Mouse (Mus musculus): ENCODE measurements around the gene Ppp2r5e. TPM values are rescaled to one million over a fixed set of nuclear protein-coding genes. Genes with fewer than 3 reads are reported as not detected.
A peak's percentile ranks its signal among the peaks of the same experiment; 100 is the strongest.
"Not testable (repeated sequence)": the region's sequence is repeated elsewhere in the genome, so short reads cannot be mapped to it uniquely, and the experiment has no call there.

The Ppp2r5e gene
- total RNA-seq, 4 experiments from 2014 or later = 28.5 to 32.0 (median 31.3) TPM

- not testable (repeated sequence) for DNase-seq (ENCODE audit: low spot score)
These were observed 103.9 kb downstream of the Ppp2r5e start for GRCm38 (mm10) chr12:75492148-75492547.

- no peak for DNase-seq (ENCODE audit: low spot score)
These were observed 108.5 kb downstream of the Ppp2r5e start for GRCm38 (mm10) chr12:75487500-75487899.

GRCm38 (mm10) chr12:75486568-75487286 is 109.3 kb downstream of the Ppp2r5e start:
- no peak for DNase-seq (ENCODE audit: low spot score)

- DNase-seq (ENCODE audit: low spot score) = no peak
These were observed 113.3 kb downstream of the Ppp2r5e start for GRCm38 (mm10) chr12:75482781-75483180.

GRCm38 (mm10) chr12:75482015-75482414 is 114.0 kb downstream of the Ppp2r5e start:
- no peak for DNase-seq (ENCODE audit: low spot score)

GRCm38 (mm10) chr12:75480031-75480430 is 116.0 kb downstream of the Ppp2r5e start:
- no peak for DNase-seq (ENCODE audit: low spot score)

GRCm38 (mm10) chr12:75479375-75479898 is 116.6 kb downstream of the Ppp2r5e start:
- no peak for DNase-seq (ENCODE audit: low spot score)

GRCm38 (mm10) chr12:75478596-75478995 is 117.4 kb downstream of the Ppp2r5e start:
- no peak for DNase-seq (ENCODE audit: low spot score)

- no peak for DNase-seq (ENCODE audit: low spot score)
These were observed 117.9 kb downstream of the Ppp2r5e start for GRCm38 (mm10) chr12:75478117-75478516.

- DNase-seq (ENCODE audit: low spot score) = no peak
These were observed 123.0 kb downstream of the Ppp2r5e start for GRCm38 (mm10) chr12:75473021-75473420.

GRCm38 (mm10) chr12:75472107-75472506 is 123.9 kb downstream of the Ppp2r5e start:
- no peak for DNase-seq (ENCODE audit: low spot score)

- no peak for DNase-seq (ENCODE audit: low spot score)
These were observed 128.2 kb downstream of the Ppp2r5e start for GRCm38 (mm10) chr12:75467814-75468213.

- no peak for DNase-seq (ENCODE audit: low spot score)
These were observed 128.9 kb downstream of the Ppp2r5e start for GRCm38 (mm10) chr12:75467127-75467526.

- no peak for DNase-seq (ENCODE audit: low spot score)
These were observed 129.8 kb downstream of the Ppp2r5e start for GRCm38 (mm10) chr12:75466206-75466605.

- peak; percentile 41 for DNase-seq (ENCODE audit: low spot score)
These were observed 131.9 kb downstream of the Ppp2r5e start for GRCm38 (mm10) chr12:75464016-75464769.

- no peak for DNase-seq (ENCODE audit: low spot score)
These were observed 135.5 kb downstream of the Ppp2r5e start for GRCm38 (mm10) chr12:75460561-75460960.

- DNase-seq (ENCODE audit: low spot score) = no peak
These were observed 136.4 kb downstream of the Ppp2r5e start for GRCm38 (mm10) chr12:75459656-75460055.

- no peak for DNase-seq (ENCODE audit: low spot score)
These were observed 142.6 kb downstream of the Ppp2r5e start for GRCm38 (mm10) chr12:75453441-75453840.

- DNase-seq (ENCODE audit: low spot score) = no peak
These were observed 143.0 kb downstream of the Ppp2r5e start for GRCm38 (mm10) chr12:75453027-75453426.

- DNase-seq (ENCODE audit: low spot score) = no peak
These were observed 145.5 kb downstream of the Ppp2r5e start for GRCm38 (mm10) chr12:75450592-75450991.

- DNase-seq (ENCODE audit: low spot score) = no peak
These were observed 146.0 kb downstream of the Ppp2r5e start for GRCm38 (mm10) chr12:75450011-75450410.

- no peak for DNase-seq (ENCODE audit: low spot score)
These were observed 146.5 kb downstream of the Ppp2r5e start for GRCm38 (mm10) chr12:75449475-75449966.
